Mouse (Mus musculus): ENCODE results near the gene Olfr981.

DNA sequence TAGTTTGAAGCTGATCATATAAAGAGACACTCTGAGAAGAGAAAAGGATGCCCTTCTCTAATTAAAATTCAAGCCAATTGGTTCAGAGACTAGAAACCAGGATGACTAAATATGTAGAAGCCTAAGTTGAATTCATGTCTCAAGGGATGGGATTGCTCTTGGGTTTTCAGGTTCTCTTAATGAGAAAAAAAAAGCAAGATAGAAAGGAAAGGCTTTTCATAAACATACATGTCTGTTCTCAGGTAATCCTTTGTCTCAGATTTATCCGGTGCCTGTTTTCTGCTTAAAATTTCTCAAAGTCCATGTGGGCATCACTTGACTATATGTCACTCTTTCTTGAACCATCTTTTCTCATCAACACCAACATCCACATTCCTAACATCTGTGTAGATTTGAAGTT, 17.9 kb upstream of the Olfr981 start, which contains the start of gene Olfr979:
- no peak for TF ChIP-seq CTCF (conservative IDR thresholded peaks at IDR 0.05; ENCODE audit: low read length)
- no peak for TF ChIP-seq POU5F1 (IDR thresholded peaks at IDR 0.05; ENCODE audit: borderline replicate concordance, low read length)

All from E14TG2a.4 (cell line).